Mouse (Mus musculus) lung, postnatal 4 days (tissue): ENCODE measurements at regions not wholly inside any gene's neighbourhood (a gene's known extent, or its start where the extent isn't known, plus 50 kb on each side); places are given as distances from the start of the nearest gene placed in this dataset.

Source experiments
- DNase-seq, 2 experiments: peaks; one replicate each; pipeline ENCODE4 v3.0.0; 2021

GRCm38 (mm10) chr13:69433461-69434323 lies 99.9 kb upstream of the Nsun2 start:
- DNase-seq = peak; percentile 49 to 84

GRCm38 (mm10) chr13:69439486-69439885 lies 94.1 kb upstream of the Nsun2 start:
- no peak for DNase-seq

GRCm38 (mm10) chr13:69441798-69442197 lies 91.7 kb upstream of the Nsun2 start:
- no peak for DNase-seq

- no peak for DNase-seq
Measured at GRCm38 (mm10) chr13:69445611-69446010, 87.9 kb upstream of the Nsun2 start.
